Mouse (Mus musculus) spleen, postnatal 4 days (tissue): ENCODE results near the gene Cxcl2.

Experiments used
- DNase-seq, 2 experiments: peaks; one replicate each; pipeline ENCODE4 v3.0.0; 2022; ENCODE audit warnings: low spot score in 2 of 2

Gene Cxcl2

GRCm38 (mm10) chr5:90894231-90894630 lies 9.4 kb upstream of the Cxcl2 start:
- DNase-seq, result no peak

DNA sequence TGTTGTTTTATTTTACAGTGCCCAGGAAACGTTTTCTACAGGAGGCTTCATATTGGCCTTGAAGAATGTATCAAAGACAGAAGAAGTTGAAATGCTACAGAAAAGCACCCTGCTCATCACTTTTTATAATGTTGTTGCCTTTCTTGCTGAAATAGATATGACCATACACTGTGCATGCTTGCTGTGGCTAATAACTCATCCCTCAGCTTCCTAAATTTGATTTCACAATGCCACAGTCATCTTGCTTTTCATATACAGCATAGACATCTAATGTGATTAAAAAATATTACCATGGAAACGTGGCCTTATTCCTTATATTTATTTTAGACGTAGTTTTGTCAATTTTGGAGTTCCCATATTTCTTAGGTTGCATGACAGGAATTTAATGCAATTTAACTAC lies 6.2 kb upstream of the Cxcl2 start:
- DNase-seq, result no peak

GRCm38 (mm10) chr5:90899308-90899707 lies 4.4 kb upstream of the Cxcl2 start:
- DNase-seq, result no peak

DNA sequence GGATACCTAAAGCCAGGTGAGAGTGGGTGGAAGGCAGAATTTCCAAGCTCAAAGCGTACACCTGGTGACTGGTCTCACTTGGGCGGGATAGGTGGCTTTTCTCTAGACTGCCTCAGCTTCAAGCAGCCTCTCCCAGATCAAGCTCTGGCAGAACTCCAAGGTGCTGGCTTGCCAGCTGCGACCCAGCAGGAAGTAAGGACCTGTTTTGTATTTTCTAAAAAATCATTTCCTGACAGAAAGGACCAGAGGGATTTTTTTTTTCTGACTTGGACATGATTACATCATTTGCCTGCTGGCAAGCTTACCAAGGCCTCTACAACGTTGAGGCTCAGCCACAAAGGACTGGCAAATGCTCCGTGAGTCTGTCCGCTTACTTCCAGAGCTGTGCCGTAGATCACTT lies 3.5 kb upstream of the Cxcl2 start:
- no peak for DNase-seq

GRCm38 (mm10) chr5:90900688-90901087 lies 3.0 kb upstream of the Cxcl2 start:
- DNase-seq, result no peak

DNA sequence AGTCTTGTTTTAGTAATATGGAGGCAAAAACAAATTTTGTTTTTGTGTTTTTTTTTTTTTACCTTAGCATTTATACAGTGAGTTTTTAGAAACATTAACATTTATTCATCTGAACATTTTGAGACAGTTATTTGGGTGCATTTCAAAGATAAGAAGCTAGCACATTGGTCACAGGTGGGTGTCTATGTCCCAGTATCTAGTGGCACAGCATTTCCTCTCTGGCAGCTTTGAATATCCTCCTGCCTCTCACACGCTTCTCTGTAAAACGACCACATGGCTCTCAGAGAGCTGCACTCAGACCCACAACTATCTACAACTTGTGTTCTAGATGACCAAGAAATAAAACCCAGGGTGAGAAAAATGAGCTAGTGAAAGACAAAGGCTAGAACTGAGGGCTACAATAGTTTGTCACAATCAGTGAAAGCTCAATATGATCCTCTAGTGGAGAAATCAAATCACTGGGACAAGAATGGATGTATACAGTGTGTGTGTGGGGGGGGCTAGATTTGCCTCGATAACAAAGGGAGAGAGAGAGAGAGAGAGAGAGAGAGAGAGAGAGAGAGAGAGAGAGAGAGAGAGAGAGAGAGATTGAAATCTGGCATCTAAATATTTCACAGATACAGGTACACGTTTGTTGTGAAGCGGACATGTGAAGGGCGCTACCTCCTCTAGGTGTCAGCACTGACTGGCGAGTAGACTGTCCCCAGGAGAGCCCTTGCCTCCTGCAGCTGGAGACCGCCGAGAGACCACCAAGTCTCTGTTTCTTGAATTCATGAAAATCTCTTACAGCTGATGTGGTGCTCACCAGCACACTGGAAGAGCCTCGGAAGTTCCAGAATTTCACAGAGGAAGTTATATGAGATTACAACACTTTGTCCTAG lies 1.1 kb upstream of the Cxcl2 start:
- DNase-seq, result no peak

DNA sequence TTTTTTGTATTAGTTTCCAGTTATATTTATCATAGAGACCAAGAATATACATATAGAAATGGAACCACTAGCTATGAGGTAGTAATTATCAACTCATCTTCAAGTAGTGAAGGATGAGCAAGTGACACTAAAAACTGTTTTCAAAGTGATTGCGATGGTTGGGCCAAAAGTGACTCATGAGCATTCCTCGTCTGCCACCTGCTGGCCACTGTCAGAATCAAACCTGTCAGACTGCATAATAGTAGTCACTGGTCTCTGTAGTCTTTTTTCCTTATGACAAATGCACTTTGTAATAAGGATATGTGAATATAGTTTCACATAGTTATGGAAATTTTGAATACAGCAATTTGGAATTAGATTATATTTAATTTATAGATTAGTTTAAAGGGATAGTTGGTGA lies 5.3 kb downstream of the Cxcl2 start:
- DNase-seq, result peak in 1 of 2 experiments; percentile 33

DNA sequence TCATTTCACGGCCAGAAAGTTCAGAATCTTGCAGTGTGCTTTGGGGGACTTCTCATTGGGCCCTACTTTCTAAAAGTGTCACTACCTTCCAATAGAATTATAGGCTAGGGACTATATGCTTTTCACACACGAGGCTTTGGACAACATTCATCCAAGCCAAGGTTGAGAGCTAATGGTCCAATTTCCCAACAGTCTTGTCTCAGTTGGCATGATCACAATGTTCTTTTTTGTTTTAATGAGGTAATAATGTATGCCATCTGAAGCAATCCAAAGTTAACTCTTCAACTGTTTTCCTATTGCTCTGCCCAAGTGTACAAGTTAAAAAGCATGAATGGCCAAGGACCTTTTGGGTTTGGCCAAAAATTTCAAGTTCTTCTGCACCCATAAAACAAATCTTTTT lies 15.8 kb downstream of the Cxcl2 start:
- DNase-seq, result no peak

DNA sequence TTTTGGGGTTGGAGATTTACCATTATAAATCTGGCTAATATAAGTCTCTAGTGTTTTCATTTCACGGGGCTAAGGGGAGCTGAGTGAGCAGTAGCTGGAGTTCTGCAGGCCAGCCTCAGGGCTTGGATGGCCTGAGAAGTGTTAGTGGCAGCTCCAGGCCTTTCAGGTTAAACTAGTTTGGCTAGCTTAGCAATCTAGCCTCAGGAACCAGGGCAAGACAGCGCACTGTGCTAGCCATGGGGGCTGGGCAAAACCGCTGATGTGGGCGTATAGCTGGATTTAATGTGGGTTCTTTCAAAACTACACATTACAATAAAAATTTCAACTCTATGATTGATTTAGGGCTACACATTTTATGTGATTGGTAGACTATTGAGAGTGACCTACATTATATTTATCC lies 19.3 kb downstream of the Cxcl2 start:
- no peak for DNase-seq

DNA sequence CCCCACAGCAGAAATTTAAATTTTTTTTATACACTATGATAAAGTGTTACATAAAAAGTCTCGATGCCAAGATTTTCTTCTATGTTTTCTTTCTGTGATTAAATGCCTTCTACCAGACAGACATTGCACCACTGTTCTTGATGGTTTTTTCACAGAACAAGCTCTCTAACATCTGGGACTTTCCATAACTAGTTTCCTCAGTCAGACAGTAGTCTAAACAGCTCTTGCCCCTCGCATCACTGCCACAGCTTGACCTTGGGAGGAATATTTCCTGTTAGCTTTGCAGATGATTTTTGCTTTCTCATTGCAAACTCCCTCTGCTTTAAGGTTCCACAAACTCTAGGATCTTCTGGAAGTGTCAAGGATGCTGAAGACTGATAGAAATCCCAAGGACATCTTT lies 26.9 kb downstream of the Cxcl2 start:
- DNase-seq, result no peak

- DNase-seq, result peak; percentile 78 to 90
These were observed 27.5 kb downstream of the Cxcl2 start, which contains the start of gene Mthfd2l for GRCm38 (mm10) chr5:90930971-90931851. Gene Mthfd2l, plus strand, starts transcription at chr5:90931117.

GRCm38 (mm10) chr5:90931911-90932310 lies 28.2 kb downstream of the Cxcl2 start:
- DNase-seq, result no peak

GRCm38 (mm10) chr5:90936706-90937105 lies 33.0 kb downstream of the Cxcl2 start:
- DNase-seq, result no peak

GRCm38 (mm10) chr5:90945453-90945852 lies 41.8 kb downstream of the Cxcl2 start:
- DNase-seq, result no peak

DNA sequence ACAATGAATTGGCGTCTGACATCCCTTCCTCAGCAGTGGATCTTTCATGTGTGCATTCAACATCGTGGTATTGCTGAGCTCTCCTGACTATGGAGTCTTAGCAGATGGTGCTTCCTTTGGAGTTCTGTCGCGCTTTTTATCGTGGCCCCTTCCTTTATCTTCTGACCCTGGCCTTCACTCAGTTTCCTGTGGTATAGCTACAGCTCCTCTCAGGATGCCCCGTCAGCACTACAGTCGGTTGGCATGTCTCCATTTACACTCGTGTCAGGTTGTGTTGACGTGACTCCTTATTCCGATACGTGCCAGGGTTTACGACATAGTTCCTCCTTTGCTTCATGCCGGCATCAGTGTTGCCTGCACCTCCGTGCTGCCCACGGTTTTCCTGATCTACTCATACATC lies 45.8 kb downstream of the Cxcl2 start:
- DNase-seq, result no peak

DNA sequence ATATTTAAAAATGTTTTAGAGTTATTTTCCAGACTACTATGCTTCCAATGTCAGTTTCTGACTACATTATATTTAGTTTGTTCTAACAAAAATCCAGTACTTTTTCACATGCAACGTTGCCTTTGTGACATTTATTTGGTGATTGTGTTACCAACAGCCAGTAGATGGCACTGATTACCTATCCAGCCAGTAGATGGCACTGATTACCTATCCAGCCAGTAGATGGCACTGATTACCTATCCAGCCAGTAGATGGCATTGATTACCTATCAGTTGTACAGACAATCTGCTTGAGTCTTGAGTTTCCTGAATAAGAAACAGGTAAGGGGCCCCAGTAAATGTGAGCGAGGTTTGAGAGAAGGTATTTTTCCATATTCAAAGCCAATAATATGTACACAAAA lies 47.8 kb downstream of the Cxcl2 start:
- no peak for DNase-seq

DNA sequence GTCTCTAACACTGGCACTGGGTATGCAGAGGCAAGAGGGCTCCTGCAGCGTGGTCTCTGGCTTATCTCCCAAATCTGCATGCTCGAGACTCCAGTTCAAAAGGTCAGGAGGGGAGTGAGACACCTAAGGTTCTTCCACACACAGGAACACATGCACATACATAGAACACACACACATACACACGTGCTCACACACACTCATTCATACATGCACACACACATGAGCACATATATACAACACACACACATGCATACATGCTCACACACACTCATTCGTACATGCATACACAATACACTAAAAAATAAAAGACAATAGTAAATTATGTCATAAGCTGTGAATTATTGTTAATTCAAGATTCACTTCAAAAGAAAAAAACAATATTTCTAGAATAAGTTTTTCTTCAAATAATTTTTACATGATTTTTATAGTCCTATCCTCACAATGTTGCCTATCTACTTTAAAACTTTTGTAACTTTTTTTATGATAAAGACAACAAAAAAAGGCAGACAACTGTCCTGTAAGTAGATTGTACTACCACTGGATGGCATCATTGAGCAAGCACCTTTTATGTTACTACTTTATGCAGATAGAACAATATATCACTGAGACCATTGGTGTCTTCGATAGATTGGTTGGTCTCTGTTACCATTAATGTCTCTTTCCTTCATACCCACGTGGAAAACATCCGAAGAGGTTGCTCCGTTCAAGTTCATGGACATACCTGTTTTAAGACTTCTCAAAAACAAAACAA lies 49.2 kb downstream of the Cxcl2 start:
- DNase-seq, result no peak
